Mouse (Mus musculus) ovary, postnatal 36 days (tissue): ENCODE measurements around the gene Olfr767.
"Not testable (repeated sequence)": the region's sequence is repeated elsewhere in the genome, so short reads cannot be mapped to it uniquely, and the experiment has no call there.

Experiments
- DNase-seq: peaks from one replicate; pipeline ENCODE4 v3.0.0; 2022; ENCODE audit warnings: low spot score, mixed read lengths

The Olfr767 gene

DNA sequence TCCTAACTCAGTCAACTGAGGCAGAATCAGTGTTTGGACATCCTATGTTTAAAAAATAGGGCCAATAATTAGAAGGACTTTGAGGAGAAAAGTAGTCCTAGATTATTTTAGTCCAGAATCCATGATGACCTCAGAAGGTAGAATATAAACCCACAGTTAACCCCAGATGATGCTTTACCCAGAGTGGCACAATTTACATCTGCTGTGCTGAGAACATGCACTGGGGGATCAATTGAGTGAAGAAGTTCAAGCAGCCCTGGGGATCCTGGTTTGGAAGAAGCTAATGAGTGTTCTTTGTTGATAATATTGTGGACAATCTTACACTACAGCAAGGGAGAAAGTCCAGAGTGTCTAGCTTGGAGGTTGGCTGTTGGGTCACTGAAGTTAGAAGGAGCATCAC is at the start of gene Olfr767:
Olfr767 (minus strand) TSS at position 101 of the 400 bp plus-strand sequence.
- not testable (repeated sequence) for DNase-seq

DNA sequence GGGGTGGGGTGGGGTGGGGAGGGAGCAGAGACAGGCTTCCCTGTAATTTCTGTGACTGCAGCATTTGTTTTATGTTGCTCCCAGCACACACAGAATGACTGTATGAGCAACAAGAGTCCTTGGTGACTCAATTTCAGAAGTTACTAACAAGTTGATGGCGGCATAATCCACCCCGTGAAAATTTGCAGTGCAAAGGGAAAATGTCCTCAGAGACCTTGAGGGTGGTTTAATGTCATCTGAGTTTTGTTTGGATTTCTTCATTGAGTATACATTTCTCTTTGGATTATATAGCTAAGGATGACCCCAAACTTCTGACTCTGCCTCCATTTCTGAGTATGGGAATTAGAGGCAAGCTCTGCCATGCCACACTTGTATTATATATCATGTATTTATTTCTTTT is 35.1 kb upstream of the Olfr767 start, which contains the start of gene Olfr769:
Olfr769 (minus strand) TSS at position 101 of the 400 bp plus-strand sequence.
- no peak for DNase-seq

DNA sequence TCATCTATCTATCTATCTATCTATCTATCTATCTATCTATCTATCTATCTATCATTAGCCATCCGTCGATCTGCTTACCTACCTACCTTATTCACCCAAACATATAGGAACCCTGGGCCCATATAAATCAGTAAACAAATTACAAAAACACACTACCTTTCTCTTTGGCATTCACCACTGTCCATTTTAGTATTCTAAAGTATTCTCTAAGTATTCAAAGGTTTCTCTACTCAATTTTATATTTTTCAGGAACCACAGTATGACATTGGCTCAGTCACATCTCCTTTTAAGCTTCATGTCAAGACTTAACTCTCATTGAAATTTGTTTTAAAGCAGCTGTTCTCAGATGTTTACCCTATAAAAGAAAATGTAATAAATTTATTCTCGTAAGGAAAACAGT is 32.4 kb upstream of the Olfr767 start:
- DNase-seq: no peak

DNA sequence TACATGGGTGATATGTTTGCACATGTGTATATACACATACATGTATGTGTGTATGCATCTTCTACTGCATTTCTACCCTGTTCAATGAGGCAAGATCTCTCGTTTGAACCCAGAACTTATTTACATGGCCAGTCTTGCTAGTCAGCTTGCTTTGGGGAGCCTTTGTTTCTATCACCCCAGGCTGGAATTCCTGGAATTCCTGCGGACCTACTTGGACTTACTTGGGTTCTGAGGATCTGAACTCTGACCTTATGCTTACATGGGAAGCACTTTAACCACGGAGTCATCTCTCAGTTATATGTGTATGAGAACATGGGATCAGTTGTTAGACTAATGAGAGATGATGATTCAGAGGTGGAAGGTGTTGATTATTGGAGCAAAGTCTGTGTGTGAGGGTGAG is 18.5 kb upstream of the Olfr767 start:
- DNase-seq: no peak

DNA sequence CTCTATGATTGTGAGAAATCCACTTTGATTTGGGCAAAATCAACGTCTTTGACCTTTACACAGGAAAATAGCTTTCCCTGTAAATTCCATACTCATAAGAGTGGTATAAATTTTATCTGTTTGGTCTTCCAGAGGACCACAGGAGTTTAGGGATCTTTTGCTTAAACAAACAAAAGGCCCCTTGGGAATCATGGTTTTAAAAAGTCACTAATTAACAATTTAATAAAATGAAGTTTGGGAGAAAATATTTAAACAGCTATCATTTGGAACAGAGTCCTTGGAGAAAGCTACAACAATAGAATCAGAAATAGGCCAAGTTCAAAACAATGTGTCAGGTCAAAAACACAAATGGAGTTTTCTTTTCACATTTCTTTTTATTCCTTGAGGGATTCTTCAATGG is 16.6 kb upstream of the Olfr767 start, which contains the start of gene Olfr768:
Olfr768 (minus strand) TSS at position 101 of the 400 bp plus-strand sequence.
- DNase-seq: no peak

DNA sequence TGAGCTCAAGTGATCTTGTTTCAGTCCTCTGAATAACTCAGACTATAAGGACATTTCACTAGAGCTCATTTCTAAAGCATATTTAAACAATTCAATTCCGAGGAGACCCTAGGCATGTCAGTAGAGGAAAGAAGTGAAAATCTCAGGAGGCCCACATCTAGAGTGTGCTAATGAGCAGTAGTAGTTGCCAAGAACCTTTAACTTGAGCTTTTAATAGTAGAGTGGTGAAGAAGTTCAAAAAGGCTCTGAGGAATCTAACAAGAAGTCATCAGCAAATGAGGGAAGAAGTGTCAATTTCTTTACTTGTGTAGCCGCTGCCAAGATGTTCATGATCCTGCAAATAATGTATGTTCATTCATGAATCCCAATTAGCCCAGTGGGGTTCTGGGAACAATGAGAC is 13.8 kb downstream of the Olfr767 start, which contains the start of gene Olfr766-ps1:
Olfr766-ps1 (minus strand) TSS at position 101 of the 400 bp plus-strand sequence.
- no peak for DNase-seq

DNA sequence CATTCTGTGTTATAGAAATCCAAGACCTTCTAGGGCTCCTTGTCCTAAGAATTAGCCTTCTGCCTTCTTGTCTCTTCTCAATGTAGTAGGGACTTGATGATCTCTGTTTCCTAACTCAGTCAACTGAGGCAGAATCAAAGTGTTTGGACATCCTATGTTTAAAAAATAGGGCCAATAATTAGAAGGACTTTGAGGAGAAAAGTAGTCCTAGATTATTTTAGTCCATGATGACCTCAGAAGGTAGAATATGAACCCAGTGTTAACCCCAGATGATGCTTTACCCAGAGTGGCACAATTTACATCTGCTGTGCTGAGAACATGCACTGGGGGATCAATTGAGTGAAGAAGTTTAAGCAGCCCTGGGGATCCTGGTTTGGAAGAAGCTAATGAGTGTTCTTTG is 32.8 kb downstream of the Olfr767 start, which contains the start of gene Olfr765:
Olfr765 (minus strand) TSS at position 101 of the 400 bp plus-strand sequence.
- DNase-seq: not testable (repeated sequence)

DNA sequence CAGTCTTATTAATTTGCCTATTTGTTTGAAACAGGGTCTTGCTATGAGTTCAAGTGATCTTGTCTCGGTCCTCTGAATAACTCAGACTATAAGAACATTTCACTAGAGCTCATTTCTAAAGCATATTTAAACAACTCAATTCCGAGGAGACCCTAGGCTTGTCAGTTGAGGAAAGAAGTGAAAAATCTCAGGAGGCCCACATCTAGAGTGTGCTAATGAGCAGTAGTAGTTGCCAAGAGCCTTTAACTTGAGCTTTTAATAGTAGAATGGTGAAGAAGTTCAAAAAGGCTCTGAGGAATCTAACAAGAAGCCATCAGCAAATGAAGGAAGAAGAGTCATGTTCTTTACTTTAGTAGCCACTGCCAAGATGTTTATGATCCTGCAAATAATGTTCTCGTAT is 42.9 kb downstream of the Olfr767 start, which contains the start of gene Olfr764-ps1:
Olfr764-ps1 (minus strand) TSS at position 101 of the 400 bp plus-strand sequence.
- no peak for DNase-seq

DNA sequence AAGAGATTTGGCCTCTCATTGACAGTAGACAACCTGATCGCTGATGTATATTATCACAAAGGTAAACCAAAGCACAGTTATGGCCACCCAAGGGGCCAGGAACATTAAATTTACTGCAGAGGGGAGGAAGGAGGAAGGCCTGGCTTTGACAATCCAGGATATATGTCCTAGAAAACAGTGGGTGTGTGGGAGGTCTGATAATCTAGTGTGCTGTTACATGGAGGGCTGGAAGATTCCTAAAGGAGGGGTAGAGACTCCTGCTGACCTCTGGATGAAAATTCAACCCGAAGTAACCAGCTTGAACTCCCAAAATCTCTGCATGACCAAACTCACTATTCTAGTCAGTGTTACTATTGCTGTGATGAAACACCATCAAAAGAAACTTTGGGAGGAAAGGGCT is 54.4 kb downstream of the Olfr767 start:
- DNase-seq: no peak

DNA sequence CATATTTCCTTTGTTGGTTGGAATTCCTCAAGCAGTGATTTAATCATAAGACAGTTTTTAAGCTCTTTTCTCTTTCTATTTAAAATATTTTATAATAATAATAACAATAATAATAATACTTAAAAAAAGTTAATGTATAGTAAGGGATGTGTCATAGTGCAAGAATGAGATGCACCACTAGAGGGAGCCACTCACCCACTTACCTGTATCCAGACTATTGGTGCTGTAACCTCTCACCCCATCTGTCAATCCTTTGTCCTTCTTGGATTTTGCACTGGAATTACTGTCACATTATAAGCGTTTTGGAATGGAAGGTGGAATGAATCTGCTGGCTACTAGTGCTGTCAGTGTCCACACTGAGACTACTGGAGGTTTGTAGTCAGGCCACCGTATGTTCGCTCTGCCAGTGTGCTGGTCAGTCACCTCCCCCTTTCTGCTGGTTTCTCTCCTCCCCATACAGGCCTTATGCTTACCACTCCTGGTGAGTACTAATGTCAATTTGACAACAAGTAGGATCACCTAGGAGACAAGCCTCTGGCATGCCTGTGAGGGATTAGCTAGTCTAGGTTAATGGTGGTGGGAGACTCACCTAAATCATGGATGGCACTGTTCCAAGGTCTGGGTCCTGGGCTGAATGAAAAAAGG is 56.6 kb downstream of the Olfr767 start:
- no peak for DNase-seq
